Mouse (Mus musculus): ENCODE data around the gene Snx9.

Snx9 gene

DNA sequence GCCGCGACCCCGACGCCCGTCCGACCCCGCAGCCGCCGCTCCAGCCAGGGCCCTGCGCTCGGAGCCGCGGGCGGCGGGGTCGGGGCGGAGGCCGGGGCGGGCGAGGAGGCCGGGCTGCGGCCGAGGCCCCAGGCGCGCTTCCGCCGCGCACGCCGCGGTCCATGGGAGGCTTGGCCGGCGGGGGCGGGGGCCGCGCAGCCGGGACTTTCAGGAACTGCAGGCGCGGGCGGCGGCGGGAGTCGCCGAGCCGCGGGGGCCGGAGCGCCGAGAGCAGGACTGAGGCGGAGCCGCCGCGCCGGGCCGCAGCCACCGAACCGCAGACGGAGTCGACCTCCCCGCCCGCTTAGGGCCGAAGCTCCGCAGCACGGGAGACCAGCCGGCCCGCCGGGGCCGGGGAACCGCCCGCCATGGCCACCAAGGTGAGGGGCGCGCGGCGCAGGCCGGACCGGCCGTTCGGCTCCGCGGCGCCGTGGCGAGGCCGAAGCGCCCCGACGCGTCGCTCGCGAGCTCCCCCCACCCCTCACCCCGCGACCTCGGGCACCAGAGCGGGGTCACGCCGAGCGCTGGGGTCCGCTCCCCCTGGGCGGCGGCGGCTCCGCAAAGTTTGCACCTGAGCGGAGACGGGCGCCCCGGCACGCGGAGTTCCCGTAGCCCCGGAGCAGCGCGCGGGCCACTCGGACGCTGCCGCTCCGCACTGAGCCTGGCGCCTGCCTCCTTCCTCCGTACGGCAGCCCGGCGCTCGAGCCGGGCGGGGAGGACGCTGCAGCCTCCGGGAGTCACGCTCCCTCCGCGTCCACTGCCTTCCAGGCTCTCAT, at the start of gene Snx9:
Gene Snx9 (plus strand): TSS at position 202 of the 815 bp plus-strand sequence.
- no peak for DNase-seq (ENCODE audit: extremely low spot score, low read depth, low spot score)

DNA sequence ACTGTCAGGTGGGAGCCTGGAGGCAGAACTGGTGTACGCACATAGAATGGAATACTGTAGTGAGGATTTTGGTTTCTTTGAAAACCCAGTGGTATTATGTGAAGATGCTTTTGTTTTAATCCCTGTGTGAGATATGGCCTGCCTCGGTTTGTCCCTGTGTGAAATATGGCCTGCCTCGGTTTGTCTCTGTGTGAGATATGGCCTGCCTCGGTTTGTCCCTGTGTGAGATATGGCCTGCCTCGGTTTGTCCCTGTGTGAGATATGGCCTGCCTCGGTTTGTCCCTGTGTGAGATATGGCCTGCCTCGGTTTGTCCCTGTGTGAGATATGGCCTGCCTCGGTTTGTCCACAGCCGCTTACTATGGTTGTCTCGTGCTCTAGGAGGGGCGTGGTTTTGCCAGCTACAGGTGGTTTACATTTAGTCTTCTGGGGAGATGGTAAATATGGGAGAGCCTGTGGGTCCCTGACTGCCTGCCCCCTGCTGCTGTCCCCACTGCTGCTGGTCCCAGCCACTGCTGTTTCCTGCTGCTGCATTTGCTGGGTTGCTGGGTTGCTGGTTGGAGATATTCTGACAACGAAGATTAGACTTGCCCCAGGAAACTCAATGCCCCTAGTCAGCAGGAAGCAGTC, 48.9 kb upstream of the Snx9 start:
- no peak for DNase-seq (ENCODE audit: extremely low spot score, low read depth, low spot score)

DNA sequence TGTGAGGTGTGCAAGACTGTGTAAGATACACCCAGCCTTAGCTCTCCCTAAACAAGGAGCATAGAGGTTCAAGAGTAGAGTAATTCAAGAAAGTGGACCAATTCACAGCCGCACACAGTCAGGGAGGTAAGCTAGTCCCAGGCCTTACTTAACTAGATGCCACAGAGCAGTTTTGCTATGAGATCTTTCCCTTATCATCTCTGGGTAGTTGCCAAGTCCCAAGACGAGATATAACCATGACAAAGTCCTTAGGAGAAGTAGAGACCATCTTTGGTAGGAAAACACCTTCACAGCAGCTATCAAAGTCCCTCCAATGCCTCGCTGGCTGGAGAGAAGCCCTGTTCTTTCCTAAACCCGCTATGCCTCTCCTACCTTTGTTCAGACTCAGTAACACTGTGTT, 47.5 kb upstream of the Snx9 start:
- DNase-seq (ENCODE audit: extremely low spot score, low read depth, low spot score) = no peak

DNA sequence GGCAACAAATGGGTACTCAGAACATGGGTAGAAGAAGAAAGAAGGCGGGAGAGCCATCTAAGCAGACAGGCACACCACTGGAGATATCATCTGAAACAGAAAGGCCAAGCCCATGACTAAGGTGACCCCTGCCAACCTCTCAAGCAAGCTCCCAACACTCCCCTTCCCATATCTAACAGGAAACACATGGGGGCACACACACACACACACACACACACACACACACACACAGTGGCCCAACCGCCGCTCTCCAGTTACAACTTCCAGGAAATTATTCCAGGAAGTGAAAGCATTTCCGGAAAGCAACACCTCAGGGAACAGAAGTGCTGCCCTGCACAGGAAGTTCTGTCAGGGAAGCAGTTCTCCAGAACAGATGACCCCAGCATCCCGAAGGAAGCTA, 46.9 kb upstream of the Snx9 start:
- no peak for DNase-seq (ENCODE audit: extremely low spot score, low read depth, low spot score)

DNA sequence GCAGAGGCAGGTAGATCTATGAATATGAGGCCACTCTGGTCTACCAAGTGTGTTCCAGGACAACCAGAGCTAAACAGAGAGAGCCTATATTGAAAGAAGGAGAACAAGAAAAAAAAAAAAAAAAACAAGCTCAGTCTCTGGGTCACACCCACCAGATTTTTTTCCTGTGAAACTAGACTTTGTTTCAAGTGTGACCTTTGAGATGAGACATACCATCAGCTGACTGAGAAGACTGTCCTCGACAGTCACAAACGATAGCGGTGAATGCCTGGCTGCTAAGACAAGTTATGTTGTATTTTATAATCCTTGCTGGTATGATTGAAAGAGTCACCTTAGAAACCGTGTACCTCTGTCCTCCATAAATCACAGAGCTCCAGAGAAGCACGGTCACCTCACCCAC, 45.8 kb upstream of the Snx9 start:
- no peak for DNase-seq (ENCODE audit: extremely low spot score, low read depth, low spot score)

DNA sequence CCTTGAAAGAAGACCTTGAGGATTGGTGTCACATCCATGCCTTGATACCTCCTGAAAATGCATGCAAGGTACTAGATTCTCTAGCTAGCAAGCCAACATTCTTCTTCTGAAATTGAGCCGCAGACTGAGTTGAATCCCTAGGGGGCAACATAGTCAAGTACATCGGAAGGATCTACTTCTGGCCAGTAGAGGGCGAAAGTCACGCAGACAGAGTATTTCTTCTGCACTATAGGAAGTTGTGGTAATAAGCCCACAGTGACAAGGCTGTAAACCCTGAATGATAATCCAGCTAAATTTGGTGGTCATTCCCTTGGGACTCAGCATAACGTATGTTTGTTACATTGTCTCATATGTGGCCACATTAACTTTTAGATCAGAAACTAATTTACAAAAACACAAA, 45.3 kb upstream of the Snx9 start:
- DNase-seq (ENCODE audit: extremely low spot score, low read depth, low spot score) = peak; percentile 74

DNA sequence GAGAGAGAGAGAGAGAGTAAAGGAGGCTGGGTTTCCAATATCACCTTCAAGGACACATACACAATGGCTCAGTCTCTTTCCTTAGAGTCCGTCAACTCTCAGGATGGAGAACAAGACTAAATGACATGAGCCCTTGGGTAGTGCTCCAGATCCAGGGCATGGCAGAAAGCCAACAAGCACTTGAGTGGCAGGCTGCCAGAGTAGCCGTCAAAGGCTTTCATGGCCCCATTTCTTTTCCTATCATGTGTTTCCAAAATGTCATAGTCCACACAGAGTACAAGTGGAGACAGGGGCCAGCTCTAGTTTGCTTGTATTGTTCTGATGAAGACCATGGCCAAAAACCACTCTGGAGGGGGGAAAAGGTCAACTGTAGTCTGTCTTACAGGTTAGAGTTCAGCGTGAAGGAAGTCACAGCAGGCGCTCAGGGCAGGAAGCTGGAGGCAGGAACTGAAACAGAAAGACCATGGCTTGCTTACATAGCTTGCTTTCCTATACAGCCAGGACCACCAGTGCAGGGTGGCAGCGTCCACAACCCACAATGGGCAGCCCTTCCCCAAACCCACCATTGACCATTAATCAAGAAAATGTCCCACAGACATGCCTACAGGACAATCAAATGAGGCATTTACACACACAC, 43.9 kb upstream of the Snx9 start:
- DNase-seq (ENCODE audit: extremely low spot score, low read depth, low spot score) = no peak

DNA sequence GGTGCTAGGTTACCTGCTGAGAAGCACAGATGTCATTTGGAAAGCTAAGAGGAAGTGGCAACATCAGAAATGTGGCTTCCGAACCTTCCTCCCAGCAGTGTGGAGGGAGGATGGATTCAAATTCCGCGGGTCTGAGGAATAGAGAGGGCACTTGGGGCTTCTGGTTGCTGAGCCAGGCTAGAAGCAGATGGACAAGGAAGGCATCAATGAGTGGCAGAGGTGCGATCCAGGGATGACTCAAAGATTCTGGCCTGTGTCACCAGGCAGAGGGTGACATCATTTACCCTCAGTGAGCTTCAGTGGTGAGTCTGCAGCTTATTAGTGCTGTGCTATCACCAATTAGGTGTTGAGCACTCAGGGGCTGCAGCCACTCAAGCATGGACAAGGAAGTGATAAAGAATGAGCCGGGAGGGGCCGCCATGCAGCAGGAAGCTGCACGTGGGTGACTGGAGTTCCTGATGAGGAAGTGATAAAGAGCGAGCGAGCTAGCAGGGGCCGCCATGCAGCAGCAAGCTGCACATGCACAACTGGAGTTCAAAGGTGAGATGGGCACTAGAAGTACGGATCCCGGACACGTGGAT, 42.8 kb upstream of the Snx9 start:
- no peak for DNase-seq (ENCODE audit: extremely low spot score, low read depth, low spot score)

DNA sequence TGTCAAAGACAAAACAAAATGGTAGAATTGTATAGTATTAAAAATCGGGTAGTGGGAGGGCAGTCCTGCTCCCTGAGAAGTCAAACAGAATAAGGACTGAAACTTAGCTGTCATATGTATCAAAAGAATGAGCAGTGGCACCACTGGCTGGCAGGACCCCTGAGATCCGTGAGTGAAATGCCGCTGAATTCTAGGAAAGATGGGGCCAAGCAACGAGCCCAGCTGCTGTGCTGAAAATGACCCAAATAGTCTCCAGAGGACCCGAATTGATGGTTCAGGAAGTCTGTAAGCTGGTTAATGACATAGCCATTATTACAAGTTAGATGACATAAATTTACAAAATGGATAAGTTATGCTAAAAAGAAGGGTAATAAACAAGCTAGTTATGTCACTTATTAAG, 42.2 kb upstream of the Snx9 start:
- DNase-seq (ENCODE audit: extremely low spot score, low read depth, low spot score) = no peak

DNA sequence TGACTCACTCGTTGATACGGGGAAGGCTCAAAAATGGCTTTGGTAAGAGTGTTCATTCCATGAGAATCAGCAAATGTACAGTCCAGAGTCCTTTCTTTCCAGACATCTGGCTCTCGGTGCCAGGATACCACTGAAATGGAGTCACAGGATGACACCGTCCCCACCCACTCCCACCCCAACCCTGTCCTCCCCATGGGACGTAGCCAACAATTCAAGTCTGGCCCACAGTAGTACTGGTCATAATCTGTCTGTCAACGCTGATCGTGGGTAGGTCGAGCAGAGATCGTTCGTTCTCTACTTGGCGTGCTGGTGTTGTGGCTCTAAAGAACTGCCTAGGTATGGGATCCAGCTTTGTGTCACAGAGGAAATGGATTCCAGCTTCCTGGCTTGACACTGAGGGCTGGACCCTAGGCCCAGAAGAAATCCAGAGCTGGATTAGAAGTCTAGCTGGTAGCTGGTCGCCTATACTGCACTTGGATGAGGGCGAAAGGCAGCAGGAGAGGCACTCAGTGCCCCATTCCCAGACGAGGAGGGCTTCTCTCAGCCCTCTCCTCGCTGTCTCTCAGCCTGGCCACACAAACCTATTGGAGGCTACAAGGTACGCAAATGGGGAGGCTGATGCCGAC, 41.6 kb upstream of the Snx9 start:
- no peak for DNase-seq (ENCODE audit: extremely low spot score, low read depth, low spot score)

DNA sequence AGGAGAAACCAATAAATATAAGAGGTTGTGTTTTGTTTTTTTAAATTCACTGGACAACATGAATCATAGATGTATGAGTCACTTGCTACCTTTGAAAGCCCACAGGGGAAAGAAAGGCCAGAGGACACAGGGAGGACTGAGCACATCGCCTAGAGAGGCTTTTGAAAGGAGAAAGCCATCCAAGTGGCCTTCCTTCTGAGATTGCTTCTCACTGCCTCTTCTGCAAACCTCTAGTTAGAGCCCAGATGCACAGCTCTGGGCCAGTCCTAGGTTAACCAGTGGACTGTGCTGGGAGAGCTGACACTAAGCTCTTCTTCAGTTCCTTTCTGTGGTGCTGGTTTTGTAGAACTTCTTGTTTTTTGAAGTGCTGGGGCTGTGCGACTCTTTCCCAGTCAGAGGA, 40.9 kb upstream of the Snx9 start:
- no peak for DNase-seq (ENCODE audit: extremely low spot score, low read depth, low spot score)

DNA sequence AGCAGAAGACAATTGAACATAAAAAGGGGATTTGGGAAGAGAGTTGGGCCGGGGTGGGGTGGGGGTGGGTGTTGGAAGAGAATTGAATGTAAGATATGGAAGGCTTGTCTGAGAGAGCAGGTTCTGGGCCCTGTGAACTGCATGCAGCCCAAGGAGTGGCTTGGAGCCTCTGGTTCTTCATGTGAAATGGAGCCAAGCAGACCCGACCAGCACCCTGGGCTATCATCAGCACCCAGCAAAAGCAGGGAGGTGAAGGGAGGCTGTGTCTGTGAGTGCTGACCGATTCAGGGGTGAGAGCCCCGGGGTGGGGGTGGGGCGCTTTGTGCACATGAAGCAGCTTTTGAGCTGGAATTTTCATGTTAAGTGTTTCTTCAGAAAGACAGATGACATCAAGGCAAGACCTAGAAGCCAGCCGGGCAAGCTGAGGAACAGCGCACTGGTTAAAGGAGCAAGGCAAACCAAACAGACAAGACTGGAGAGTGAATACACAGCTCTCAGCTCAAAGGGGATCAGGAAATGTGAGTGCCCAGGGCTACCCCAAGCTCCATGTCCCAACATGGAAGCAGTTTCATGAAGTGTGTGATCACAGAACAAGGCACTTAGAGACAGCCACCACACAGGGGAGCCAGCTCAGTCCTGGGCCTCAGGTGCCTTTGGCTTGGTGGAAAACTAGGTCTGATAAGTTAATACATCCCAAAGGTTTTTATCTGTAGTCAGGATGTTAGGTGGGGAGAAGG, 40.1 kb upstream of the Snx9 start:
- no peak for DNase-seq (ENCODE audit: extremely low spot score, low read depth, low spot score)

DNA sequence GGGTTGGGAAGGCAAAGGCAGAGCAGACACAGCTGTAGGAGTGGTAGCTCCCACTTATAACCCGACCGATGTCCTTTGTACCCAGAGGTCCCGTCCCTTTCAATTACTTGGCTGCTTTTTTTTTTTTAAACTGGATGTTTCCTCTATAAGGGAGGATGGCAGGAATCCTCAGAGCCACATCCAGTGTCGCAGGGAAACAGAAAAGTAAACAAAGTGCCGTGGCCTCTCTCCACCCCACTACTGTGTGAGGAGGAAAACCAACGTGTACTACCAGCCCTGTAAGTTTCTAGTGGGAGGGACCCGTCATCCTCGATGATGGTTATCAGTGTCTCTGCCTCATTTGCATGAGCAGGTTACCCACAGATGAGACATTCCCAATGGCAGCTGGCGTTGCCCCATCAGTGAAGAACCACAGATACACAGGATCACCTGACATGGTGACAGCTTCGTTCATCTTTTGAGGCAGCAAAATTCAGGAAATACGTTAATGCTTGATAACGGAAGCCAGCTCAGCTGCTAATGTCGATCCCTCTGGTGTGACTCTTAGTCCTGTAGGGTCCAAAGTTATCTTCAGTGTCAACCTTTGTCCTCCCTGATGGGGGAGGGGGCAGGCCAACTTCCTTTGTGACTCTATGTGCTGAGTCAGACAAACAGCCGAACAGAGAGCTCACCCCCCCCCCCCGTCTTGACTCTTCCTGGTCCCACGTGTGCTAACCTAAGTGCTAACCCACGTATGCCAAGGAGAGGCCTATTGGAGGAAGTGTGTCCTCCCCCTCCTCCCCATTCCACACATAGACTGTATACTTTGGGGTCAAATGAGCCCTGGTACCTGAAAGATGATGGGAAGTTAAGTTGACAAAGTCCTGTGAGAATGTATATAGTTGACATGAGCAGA, 39.1 kb upstream of the Snx9 start:
- no peak for DNase-seq (ENCODE audit: extremely low spot score, low read depth, low spot score)

DNA sequence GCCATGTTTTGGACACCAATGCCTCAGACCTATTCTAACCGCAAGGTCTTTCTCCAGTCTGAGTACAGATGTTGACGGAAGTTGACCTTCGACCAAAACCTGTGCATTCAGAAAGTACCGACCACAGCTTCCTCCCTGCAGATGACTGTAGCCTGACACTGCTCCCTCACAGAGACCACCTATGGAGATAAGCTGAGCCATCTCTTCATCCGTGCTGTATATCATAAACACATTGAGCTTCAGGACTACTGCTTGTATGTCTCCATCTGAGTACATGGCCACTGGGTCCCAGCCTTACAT, 38.5 kb upstream of the Snx9 start:
- no peak for DNase-seq (ENCODE audit: extremely low spot score, low read depth, low spot score)

DNA sequence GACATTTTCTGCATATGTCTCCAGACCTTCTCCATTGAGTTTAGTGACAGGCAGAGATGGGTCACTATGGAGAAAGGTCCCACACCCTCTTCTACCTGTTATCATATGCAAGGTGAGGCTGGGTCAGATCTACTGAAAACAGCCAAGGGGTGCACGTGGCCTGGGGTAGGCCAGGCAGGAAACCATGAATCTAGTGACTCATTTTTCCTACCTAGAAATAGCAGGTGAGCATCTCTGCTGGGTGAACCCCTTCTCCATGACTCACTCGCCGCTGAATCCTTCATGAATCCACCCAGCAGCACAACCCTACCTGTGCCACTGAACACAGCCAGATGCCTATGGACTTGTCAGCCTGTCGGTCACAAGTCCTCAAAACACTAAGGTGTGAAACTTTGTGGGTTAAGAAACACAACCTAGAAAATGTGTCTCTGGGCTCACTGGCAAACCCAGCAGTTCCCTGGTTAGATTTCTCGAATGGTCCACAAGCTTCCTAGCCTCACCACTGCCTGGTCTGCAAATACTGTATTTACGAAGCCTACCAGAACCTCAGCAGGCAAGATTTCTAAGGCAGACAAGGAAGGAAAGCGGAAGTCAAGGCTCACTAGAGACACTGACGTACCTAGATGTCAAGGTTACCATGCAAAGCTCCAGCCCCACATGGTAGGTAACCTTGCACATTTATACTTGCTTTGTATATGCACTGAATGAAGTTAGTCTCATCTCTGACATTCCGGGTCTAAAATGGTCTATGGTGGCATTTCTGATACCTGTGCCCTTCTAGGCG, 37.7 kb upstream of the Snx9 start:
- no peak for DNase-seq (ENCODE audit: extremely low spot score, low read depth, low spot score)

DNA sequence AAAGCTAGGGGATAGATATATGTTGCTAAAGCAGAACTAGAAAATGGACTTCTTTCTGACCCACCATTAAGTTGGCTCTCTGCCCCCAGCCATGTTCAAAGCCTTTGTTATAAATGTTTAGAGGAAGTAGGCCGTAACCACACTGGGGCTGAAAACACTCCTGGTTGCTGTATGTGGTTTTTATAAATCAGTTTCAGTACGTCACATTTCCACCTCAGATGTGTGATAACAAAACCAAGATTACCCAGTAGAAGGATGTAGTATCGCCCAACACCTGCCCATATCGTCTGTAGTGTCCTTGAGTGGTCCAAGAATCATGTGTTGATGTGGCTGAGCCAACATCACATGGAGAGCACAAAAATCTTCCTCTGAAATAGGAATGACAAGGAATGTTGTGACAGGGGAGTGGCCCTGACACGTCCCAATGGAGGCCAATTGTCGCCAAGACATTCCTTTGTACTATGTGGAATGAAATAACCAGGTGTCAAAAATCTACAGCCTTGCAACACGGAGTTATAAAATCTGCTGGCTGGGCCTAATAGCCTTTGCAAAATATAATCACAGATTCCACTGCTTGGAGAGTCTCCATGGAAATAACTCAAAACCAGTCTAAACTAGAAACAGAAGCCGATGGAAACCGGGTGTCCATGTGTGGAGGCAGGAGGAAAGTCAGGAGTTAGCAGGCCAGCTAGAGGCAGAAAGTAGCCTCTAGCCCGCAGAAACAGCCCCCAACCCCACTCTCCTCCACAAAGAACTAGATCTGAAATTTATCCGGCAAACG, 36.6 kb upstream of the Snx9 start:
- no peak for DNase-seq (ENCODE audit: extremely low spot score, low read depth, low spot score)

DNA sequence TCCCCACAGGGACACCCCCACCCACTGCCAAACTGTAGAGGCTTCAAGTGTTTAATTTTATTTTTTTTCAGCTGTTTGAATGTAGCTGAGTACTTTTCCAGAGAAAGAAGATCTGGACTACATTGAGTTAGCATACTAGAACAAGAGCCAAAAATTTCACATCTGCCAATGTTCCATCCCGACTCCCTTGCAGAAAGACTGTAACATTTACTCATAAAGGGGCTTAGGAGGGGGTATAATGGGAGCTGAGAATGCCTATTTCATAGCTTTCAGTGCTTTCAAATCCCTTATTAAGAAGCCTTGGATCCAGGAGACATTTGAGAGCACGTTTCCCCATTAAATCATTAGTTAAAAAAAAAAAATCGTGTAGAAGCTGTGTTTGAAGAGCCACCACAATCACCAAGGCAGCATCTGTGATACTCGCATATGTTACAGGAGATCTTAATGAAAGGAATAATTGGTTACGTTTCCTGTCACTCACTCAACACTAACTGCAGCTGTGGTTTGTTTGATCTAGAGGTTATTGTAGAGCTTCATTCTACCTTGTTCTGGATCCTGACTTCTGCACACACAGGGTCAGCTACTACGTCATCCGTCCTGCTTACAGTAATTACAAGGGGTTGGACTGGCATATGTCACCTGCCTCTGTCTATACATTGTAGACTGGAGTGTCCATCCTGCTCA, 35.8 kb upstream of the Snx9 start:
- no peak for DNase-seq (ENCODE audit: extremely low spot score, low read depth, low spot score)

DNA sequence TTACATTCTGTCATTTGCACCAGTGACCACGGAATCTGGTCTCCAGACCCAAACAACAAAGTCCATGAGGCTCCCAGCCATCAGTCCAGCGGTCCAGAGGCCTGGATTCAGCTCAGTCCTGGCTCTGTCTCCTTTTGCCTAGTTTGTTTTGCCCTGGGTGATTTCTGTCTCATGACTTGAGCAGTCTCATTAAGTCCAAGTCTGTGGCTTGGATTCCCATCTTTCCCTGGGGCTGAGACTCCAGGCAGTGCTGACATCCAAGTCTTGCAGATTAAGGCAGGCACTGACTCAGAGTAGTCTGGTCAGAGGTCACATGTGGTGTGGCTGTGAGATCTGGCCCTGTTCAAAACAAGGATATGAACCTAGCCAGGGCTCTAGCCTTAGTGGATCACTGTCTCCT, 35.2 kb upstream of the Snx9 start:
- DNase-seq (ENCODE audit: extremely low spot score, low read depth, low spot score) = no peak

Measured in hindlimb bud, embryonic 11.5 days (tissue).